Mouse (Mus musculus) left cerebral cortex, adult 2 months (tissue): ENCODE results near the gene Spats2l. TPM values are rescaled to one million over a fixed set of nuclear protein-coding genes. Genes with fewer than 3 reads are reported as not detected.
A peak's percentile ranks its signal among the peaks of the same experiment; 100 is the strongest.

Experiments
- DNase-seq, 2 experiments: peaks; one replicate each; pipeline ENCODE4 v3.0.0; 2021 to 2022; ENCODE audit warnings: low spot score in 2 of 2, mixed read lengths in 1 of 2; ENCODE audit errors: extremely low spot score in 1 of 2
- H3K27ac ChIP-seq: fragments of 200-600 bp; 2 replicates; pipeline ENCODE4 v1.8.1; 2022
- H3K4me3 ChIP-seq: fragments of 200-600 bp; 2 replicates; pipeline ENCODE4 v1.8.1; 2022
- CTCF ChIP-seq: fragments of 200-600 bp; IDR thresholded peaks from 2 replicates; pipeline ENCODE4 v1.8.1; 2022; ENCODE audit warnings: antibody characterized with exemption, mild to moderate bottlenecking, moderate library complexity
- intact Hi-C: fragments of 180-260 bp; cut with DNase I; formaldehyde crosslinking; loops from one replicate; pipeline ENCODE4 v1.15.1; 2025
- total RNA-seq, 2 experiments: library from RNA; stranded (reverse); gene quantifications; 2 replicates each; pipeline ENCODE4 v1.2.3; 2021

The Spats2l gene
- total RNA-seq, 2 experiments from 2014 or later: 42.6 to 43.1 TPM

GRCm38 (mm10) chr1:57784300-57784699 lies 10.3 kb downstream of the Spats2l start:
- no peak overlapping the region for H3K4me3 ChIP-seq
- TF ChIP-seq CTCF: no peak
- no peak for DNase-seq
- no peak overlapping the region for H3K27ac ChIP-seq
- intact Hi-C loops: no loop called here

DNA sequence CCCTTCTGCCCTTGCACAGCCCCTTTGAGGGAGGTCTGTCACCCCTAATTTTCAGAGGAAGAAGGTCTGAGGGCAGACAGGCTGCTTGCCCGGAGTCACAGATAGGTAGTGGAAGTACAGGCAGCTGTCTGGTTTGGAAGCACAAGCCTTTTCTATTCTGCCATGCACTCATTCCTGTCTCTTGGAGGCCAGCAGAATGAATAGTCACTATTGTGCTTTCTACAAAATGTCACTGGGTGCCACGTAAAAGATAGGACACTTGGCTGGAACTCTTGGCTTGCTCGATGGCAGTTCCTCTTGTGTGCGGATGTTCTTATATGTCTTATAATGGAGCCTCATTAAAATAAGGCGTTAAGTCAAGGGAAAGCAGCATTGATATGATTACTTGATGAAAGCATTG lies 15.9 kb downstream of the Spats2l start:
- DNase-seq: no peak
- no peak overlapping the region for H3K27ac ChIP-seq
- no peak for TF ChIP-seq CTCF
- intact Hi-C loops: no loop called here
- H3K4me3 ChIP-seq: no peak overlapping the region

DNA sequence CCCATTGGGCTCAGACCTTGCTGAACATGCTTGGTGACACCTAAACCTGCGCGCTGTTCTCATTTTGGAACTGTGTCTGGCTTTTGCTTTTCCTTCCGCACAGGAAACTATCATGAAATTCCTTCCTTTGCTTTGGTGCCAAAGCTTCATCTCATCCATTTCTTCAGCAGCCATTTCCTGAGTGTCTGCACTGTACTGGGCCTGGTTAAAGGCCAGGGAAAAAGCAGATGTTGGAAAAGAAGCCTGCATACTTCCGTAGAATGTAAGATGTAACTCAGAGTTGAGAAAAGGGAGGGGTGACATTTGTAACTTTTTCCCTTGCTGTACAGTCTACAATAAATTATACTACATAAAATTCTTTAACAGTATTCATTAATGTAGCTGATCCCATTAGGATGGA lies 18.2 kb downstream of the Spats2l start:
- no peak for TF ChIP-seq CTCF
- intact Hi-C loops: no loop called here
- DNase-seq: no peak
- H3K4me3 ChIP-seq: no peak overlapping the region
- H3K27ac ChIP-seq: no peak overlapping the region

GRCm38 (mm10) chr1:57795838-57796237 lies 21.9 kb downstream of the Spats2l start:
- Histone ChIP-seq H3K27ac (no peak overlapping the region), H3K4me3 (no peak overlapping the region)
- TF ChIP-seq CTCF: no peak; the same call in 1 of the 2 replicates
- intact Hi-C loops: no loop called here
- no peak for DNase-seq

- no peak for TF ChIP-seq CTCF
- H3K4me3 ChIP-seq: no peak overlapping the region
- intact Hi-C loops: no loop called here
- peak overlapping the region; percentile 78 for H3K27ac ChIP-seq
- DNase-seq: no peak
These were observed 25.4 kb downstream of the Spats2l start for GRCm38 (mm10) chr1:57799398-57799797.

- no peak for DNase-seq
- intact Hi-C loops: no loop called here
- no peak for TF ChIP-seq CTCF
- Histone ChIP-seq H3K4me3 (no peak overlapping the region), H3K27ac (no peak overlapping the region)
These were observed 26.9 kb downstream of the Spats2l start for GRCm38 (mm10) chr1:57800846-57801245.

- Histone ChIP-seq H3K27ac (no peak overlapping the region), H3K4me3 (no peak overlapping the region)
- DNase-seq: no peak
- intact Hi-C loops: no loop called here
- TF ChIP-seq CTCF: no peak
These were observed 32.2 kb downstream of the Spats2l start for GRCm38 (mm10) chr1:57806126-57806525.

GRCm38 (mm10) chr1:57807882-57808281 lies 33.9 kb downstream of the Spats2l start:
- H3K27ac ChIP-seq: no peak overlapping the region
- no peak for TF ChIP-seq CTCF
- intact Hi-C loops: no loop called here
- no peak for DNase-seq
- no peak overlapping the region for H3K4me3 ChIP-seq

DNA sequence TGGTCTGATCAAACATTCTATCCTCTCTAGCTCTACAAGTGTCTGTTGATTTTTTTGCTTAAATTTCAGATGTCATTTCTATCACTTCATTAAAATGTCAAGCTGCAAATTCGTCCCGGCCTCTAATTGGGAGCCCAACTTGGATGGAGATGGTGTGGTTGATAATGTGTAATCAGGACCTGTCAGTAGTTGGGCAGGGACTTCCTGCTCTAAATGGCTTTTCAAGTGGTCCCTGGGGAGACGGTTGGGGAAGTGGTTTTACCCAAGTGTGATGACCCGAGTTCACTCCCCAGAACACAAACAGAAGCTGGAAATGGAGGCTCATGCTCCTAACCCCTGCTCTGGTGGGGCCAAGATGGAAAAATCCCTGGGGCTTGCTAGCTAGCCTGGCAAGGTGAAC lies 36.3 kb downstream of the Spats2l start:
- intact Hi-C loops: no loop called here
- no peak for TF ChIP-seq CTCF
- no peak for DNase-seq
- Histone ChIP-seq H3K4me3 (no peak overlapping the region), H3K27ac (no peak overlapping the region)

DNA sequence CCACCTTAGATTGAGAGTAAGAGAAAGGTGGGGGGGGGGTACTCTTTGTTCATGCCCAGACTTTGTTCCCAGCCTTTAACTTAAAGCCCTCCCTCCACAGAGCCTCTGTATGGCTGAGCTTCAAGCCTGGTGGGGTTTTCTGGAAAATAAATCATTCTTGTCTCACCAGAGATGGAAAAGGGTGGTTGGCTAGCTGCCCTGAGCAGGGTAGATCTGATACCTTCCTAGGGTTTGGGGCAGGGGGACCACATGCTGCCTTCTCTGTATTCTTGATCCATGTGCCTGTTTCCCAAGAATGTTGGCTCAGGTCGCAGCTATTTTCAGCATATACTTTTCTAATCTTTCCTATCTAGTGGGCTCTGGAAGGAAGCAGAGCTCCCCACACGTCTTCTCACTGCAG lies 43.1 kb downstream of the Spats2l start:
- Histone ChIP-seq H3K4me3 (no peak overlapping the region), H3K27ac (no peak overlapping the region)
- DNase-seq: no peak
- TF ChIP-seq CTCF: no peak
- intact Hi-C loops: no loop called here

- intact Hi-C loops: no loop called here
- no peak for TF ChIP-seq CTCF
- Histone ChIP-seq H3K27ac (peak overlapping the region; percentile 36; the same call in 1 of the 2 replicates), H3K4me3 (no peak overlapping the region)
- DNase-seq: no peak
These were observed 46.6 kb downstream of the Spats2l start for GRCm38 (mm10) chr1:57820428-57820997.

DNA sequence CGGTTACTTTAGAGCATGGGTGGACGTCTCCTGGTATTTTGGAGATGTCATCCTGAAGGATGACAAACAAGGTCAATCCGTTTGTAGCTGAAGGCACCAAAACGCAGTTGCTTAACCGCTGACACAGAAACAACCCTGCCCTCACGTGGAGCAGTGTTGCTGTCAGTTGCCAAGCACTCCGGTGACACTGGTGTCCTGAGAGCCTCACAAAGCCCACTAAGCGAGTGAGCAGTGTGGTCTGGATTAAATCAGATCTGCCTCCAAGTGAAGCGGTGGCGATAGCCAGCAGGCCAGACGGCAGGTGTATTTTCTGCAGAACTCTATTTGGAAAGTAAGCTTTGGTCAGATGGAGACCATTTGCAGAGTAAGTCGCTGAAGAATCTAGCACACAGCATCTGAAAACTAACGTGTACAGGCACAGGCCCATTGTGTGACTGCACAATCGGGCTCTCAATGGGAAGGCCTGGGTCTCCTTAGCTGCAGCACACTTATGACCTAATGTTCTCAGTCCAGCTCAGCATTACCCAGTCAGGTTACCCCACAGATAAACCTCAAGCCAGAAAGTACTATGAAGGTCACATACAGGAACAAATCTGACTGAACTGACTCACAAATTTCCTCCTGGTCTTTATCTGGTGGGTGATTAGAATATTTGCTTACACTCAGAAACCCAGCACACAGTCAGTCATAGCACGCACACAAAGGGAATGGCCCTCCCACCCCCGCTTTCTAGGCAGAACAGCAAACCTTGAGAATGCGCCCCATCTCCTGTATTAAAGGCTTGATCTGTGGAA lies 51.2 kb downstream of the Spats2l start:
- no peak for DNase-seq
- intact Hi-C loops: no loop called here
- Histone ChIP-seq H3K27ac (peak overlapping the region; percentile 36; the same call in 1 of the 2 replicates), H3K4me3 (no peak overlapping the region)
- no peak for TF ChIP-seq CTCF

- no peak for TF ChIP-seq CTCF
- intact Hi-C loops: no loop called here
- no peak for DNase-seq
- Histone ChIP-seq H3K4me3 (no peak overlapping the region), H3K27ac (no peak overlapping the region)
These were observed 52.3 kb downstream of the Spats2l start for GRCm38 (mm10) chr1:57826245-57826644.
